Mouse (Mus musculus): Measurements from ENCODE around the gene Klrb1c.
A peak's percentile ranks its signal among the peaks of the same experiment; 100 is the strongest.
"Not testable (repeated sequence)": the region's sequence is repeated elsewhere in the genome, so short reads cannot be mapped to it uniquely, and the experiment has no call there.

The Klrb1c gene

GRCm38 (mm10) chr6:128759221-128759950 lies 29.6 kb downstream of the Klrb1c start:
- no peak for DNase-seq (ENCODE audit: low read depth in 1 of 2, low spot score in 2 of 2)

DNA sequence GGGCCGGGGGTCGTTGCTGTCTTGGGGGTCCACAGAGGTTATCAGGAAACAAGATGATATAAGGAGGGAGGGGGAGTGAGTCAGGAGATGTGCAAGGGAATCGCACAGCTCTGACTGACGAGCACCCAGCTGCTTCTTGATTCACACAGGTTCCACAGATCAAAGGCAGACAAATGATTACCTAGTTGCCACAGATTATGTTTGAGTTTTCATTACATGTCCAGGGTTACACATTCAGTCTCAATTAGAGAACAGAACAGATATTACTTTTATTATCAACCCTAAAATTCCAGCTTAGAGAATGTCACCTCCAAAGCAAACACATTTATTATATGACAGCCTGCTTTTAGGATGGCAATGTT lies 33.6 kb downstream of the Klrb1c start:
- not testable (repeated sequence) for DNase-seq (ENCODE audit: low read depth in 1 of 2, low spot score in 2 of 2)

DNA sequence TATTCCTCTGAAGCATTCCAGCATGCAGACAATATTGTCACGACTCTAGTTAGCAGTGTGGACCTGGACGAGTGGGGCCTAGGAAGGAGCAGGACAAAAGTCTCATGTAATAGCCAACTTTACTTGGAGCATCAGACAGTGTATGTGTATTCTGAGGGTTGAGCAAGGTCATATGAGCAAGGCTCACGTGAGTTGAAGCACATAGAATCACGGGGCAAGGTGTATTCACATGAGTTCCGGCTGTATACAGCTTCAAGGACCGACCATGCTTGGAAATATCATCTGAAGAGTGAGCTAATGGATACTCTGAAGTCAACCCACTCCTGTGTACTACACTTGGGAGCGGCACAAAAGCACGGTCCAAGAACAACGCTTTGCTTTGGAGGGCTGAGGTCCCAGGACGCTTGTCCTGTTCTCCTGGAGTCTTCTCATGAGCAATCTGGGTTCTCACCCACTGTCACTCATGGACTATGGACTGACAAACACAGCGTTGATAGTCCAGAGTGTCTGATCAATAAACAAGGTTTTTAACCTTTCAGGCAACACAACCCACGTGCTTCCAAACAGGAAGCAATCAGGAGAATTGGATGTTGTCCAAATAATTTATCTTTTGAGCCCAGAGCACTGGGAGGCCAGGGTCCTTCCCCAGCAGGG lies 34.1 kb downstream of the Klrb1c start:
- not testable (repeated sequence) for DNase-seq (ENCODE audit: low read depth in 1 of 2, low spot score in 2 of 2)

- DNase-seq (ENCODE audit: low read depth in 1 of 2, low spot score in 2 of 2): not testable (repeated sequence)
Measured at GRCm38 (mm10) chr6:128754265-128754664, 34.8 kb downstream of the Klrb1c start.

DNA sequence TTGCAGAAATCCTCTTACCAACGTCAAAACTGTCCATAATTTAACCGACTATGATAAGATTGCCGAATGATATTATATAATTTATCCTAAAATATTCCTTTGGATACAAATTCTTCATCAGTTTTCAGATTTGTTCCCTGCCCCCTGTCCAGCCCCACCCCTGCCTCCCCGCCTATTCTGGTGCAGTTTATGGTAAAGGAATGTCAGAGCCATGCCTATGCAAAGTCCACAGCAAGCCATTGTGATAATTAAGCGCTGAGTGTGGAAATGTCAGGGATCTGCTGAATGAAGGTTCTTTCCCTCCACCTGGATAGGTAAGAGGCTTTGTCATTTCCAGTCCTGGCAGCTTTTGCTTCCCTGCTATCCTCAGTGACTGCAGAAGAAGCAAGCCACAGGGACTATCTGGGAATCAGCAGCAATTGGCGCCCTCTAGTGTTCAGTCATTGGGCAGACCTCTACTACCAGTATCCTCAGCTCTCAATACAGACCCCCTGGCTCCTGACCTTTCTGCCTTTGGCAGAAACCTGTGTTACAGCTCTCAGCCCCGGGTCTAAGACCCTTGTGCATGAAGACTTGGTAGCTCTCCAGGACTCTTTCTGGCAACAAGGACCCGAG lies 35.3 kb downstream of the Klrb1c start:
- DNase-seq (ENCODE audit: low read depth in 1 of 2, low spot score in 2 of 2): peak in 1 of 2 experiments; percentile 29

DNA sequence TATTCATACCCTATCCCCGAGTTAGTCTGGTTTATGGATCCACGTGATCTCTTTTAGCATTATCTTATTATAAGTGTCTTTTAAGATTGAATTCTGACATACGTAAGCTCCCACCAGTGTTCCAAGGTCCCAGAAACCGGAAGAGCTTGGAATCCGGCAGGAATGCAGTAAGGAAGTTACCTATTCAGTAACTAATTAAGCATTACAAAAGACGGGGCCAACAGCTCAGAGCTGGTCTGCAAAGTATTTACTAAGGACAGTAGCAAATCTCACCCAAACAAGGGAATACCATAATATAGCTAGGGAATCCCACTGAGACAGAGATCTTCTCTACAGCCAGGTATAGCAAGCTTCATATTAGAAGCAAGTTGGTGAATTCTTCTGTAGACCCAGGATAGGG lies 42.0 kb downstream of the Klrb1c start:
- DNase-seq (ENCODE audit: low read depth in 1 of 2, low spot score in 2 of 2): not testable (repeated sequence)

- no peak for DNase-seq (ENCODE audit: low read depth in 1 of 2, low spot score in 2 of 2)
Measured at GRCm38 (mm10) chr6:128737445-128737844, 51.6 kb downstream of the Klrb1c start.

GRCm38 (mm10) chr6:128736100-128736499 lies 52.9 kb downstream of the Klrb1c start:
- no peak for DNase-seq (ENCODE audit: low read depth in 1 of 2, low spot score in 2 of 2)

DNA sequence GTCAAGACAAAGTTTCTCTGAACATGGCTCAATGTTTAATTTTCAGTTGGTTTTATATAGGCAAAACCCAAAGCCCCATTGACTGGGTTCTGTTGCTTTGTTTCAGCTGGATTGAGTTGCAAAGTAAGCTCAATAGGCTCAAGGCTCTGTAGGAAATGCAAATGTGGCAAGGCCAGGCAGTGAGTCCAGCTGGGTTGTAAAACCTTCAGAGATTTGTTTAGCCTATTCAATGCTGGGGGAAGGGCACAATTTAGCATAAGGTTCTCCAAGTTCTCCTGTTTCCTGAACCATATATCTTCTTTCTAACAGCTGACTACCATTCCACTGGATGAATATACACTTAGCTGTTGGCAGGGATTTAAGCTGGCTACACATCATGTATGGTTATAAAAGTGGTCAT lies 54.1 kb downstream of the Klrb1c start:
- no peak for DNase-seq (ENCODE audit: low read depth in 1 of 2, low spot score in 2 of 2)

DNA sequence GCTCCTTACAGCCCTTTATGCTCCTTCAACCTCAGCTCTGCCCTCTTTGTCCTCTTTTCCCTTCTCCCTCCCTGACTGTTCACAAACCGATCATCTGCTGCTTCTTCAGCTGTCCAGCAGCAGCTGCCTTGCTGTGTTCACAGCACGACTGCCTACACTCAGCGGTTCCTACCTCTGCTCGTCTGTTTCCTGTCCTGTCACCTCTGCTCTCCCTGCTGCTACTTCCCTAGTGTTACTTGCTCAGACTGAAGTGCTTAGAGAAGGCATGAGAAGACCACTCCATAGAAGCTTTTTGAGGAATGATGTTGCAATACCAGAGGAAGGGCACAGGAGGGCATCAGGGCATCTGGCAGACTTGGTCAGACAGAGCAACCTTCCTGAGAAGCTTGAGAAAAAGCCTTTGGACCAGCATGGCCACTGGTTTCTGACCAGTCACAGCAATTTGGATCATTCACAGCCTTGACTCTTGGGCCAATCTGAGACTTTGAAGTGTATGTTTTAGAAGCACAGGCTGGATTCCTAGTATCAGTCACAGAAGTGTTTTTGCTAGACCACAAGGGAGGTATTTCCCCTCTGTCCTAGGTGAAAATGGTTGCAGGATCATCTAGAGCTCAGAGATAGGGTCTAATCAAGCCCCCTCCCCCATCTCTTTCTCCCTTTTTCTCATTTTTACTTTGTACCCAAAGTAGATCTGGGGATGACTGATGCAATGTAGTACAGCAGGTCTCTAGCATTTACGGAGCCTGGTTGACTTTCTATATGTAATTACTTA lies 54.9 kb downstream of the Klrb1c start:
- no peak for DNase-seq (ENCODE audit: low read depth in 1 of 2, low spot score in 2 of 2)

GRCm38 (mm10) chr6:128732032-128732431 lies 57.0 kb downstream of the Klrb1c start:
- DNase-seq (ENCODE audit: low read depth in 1 of 2, low spot score in 2 of 2): no peak

Measured in monocyte, adult 2 months (primary cell).